Mouse (Mus musculus): ENCODE results near the gene Vps25. TPM values are rescaled to one million over a fixed set of nuclear protein-coding genes. Genes with fewer than 3 reads are reported as not detected.

Vps25 gene
- 42.7 to 62.9 TPM (median 53.8 TPM) in 3 replicates for total RNA-seq (2017)

- peak; percentile 99 for ATAC-seq (replicated peaks; ENCODE audit: insufficient number of reproducible peaks, low FRiP score, low TSS enrichment, poor library complexity, severe bottlenecking)
These were observed at the start of gene Vps25 for GRCm38 (mm10) chr11:101253613-101254389. Vps25 (plus strand) TSS chr11:101253707.

DNA sequence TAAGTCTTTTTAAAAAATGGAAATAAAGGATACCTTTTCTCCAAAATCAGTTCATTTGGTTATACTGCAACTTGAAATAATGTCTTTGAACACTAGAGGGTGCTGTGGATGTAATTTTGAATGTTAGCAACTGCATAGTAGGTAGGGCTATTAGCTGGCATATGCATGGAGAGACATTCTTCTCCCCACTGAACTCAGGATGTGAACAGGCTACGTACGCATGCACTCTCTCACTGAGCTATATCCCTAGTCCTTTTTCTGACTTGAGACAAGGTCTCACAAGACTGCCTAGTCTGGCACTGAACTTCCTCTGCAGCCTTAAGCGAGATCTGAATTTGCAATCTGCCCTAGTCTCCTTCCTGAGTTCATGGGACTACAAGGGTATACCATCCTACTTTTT is 41.5 kb upstream of the Vps25 start:
- peak; percentile 87 for ATAC-seq (replicated peaks; ENCODE audit: insufficient number of reproducible peaks, low FRiP score, low TSS enrichment, poor library complexity, severe bottlenecking)

GRCm38 (mm10) chr11:101216936-101217335 is 36.6 kb upstream of the Vps25 start:
- ATAC-seq (replicated peaks; ENCODE audit: insufficient number of reproducible peaks, low FRiP score, low TSS enrichment, poor library complexity, severe bottlenecking), result no peak

- no peak for ATAC-seq (replicated peaks; ENCODE audit: insufficient number of reproducible peaks, low FRiP score, low TSS enrichment, poor library complexity, severe bottlenecking)
These were observed 35.0 kb upstream of the Vps25 start for GRCm38 (mm10) chr11:101218436-101219055.

DNA sequence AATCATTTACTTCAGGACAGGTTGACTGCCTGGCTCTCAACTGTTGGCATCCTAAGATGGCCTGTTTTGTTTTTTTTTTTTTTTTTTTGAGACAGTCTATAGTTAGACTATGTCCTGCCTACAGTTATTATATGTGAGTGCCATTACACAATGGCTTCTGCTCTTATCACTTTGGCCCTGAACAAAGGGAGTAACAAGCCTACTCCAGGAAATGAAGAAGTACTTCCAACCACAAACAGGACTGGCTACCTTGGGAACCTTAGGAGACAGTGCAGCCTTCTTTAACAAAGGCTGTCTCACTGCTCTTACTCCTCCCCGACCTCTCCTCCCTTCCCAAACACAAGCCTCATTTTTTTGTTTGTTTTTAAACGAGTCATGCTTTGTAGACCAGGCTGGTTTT is 32.7 kb upstream of the Vps25 start:
- no peak for ATAC-seq (replicated peaks; ENCODE audit: insufficient number of reproducible peaks, low FRiP score, low TSS enrichment, poor library complexity, severe bottlenecking)

- no peak for ATAC-seq (replicated peaks; ENCODE audit: insufficient number of reproducible peaks, low FRiP score, low TSS enrichment, poor library complexity, severe bottlenecking)
These were observed 32.1 kb upstream of the Vps25 start for GRCm38 (mm10) chr11:101221306-101221986.

DNA sequence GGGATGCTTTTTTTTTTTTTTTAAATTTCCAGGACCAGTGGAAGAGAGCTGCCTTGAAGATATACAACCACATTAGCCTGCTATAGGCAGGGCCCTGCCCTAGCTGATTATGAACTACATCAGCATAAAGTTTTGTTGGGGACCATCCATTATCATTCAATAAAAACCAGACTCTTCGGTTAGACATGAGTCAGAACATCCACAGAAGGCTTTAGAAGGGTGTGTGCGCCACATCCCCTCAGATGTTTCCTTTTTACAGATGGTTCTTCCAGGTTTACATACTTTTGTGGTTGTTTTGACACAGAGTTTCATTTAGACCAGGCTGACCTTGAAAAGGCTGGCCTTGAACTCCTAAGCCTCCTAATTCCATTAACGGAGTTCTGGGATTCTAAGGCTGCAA is 29.2 kb upstream of the Vps25 start:
- ATAC-seq (replicated peaks; ENCODE audit: insufficient number of reproducible peaks, low FRiP score, low TSS enrichment, poor library complexity, severe bottlenecking), result no peak

- peak; percentile 23; the same call in 1 of the 2 replicates for ATAC-seq (replicated peaks; ENCODE audit: insufficient number of reproducible peaks, low FRiP score, low TSS enrichment, poor library complexity, severe bottlenecking)
These were observed 28.0 kb upstream of the Vps25 start for GRCm38 (mm10) chr11:101225331-101226064.

GRCm38 (mm10) chr11:101226065-101226701 is 27.3 kb upstream of the Vps25 start, which contains the start of gene Ezh1:
Ezh1 (minus strand) TSS chr11:101226463.
- peak; percentile 97 for ATAC-seq (replicated peaks; ENCODE audit: insufficient number of reproducible peaks, low FRiP score, low TSS enrichment, poor library complexity, severe bottlenecking)

DNA sequence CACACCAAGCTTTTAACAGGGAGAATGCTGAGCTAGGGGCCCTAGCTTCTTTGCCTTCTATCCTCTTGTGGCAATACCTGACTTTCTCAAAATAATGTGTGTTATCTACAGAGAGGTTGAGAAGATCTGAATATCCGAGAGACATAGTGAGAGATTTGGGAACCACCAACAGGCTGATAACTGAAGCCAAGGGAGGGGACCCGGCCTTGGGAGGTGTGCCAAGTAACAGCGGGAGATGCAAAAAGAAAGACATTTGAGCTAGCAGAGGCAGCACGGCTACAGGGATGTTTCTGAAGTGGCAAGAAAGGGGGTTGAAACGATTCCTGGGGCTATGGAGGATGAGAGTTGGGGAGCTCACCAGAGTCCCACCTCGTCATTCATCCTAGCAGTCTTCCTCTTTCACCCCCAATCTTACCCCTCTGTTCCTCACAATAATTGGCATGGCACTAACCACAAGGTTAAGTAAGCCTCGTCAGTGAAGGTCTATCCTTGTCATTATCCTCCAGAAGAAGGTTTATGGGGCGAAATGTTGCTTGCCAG is 24.1 kb upstream of the Vps25 start:
- no peak for ATAC-seq (replicated peaks; ENCODE audit: insufficient number of reproducible peaks, low FRiP score, low TSS enrichment, poor library complexity, severe bottlenecking)

DNA sequence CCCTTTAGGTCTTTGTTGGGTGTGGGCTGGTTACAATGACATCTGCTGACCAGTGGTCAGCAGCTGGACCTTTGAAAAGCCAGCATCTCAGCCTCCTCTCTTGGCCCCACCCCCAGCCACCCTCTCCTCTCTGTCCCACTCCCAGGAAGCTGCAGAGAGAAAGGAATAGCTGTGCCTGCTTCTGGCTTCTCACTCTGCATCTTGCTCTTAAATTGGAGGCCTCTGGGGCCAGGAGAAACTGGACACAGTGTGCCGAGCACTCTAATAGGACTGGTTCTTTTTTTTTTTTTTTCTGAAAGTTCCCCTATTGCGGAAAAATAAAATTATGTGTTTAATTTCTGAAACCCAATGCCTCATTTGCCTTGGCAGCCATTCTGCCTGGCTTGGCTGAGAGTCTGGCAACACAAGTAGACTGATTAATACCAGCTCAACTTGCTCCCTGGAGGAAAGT is 23.4 kb upstream of the Vps25 start:
- no peak for ATAC-seq (replicated peaks; ENCODE audit: insufficient number of reproducible peaks, low FRiP score, low TSS enrichment, poor library complexity, severe bottlenecking)

GRCm38 (mm10) chr11:101230526-101230925 is 23.0 kb upstream of the Vps25 start:
- no peak for ATAC-seq (replicated peaks; ENCODE audit: insufficient number of reproducible peaks, low FRiP score, low TSS enrichment, poor library complexity, severe bottlenecking)

GRCm38 (mm10) chr11:101230991-101231871 is 22.3 kb upstream of the Vps25 start:
- no peak for ATAC-seq (replicated peaks; ENCODE audit: insufficient number of reproducible peaks, low FRiP score, low TSS enrichment, poor library complexity, severe bottlenecking)

GRCm38 (mm10) chr11:101232010-101232839 is 21.3 kb upstream of the Vps25 start:
- no peak for ATAC-seq (replicated peaks; ENCODE audit: insufficient number of reproducible peaks, low FRiP score, low TSS enrichment, poor library complexity, severe bottlenecking)

- no peak for ATAC-seq (replicated peaks; ENCODE audit: insufficient number of reproducible peaks, low FRiP score, low TSS enrichment, poor library complexity, severe bottlenecking)
These were observed 20.3 kb upstream of the Vps25 start for GRCm38 (mm10) chr11:101233240-101233639.

DNA sequence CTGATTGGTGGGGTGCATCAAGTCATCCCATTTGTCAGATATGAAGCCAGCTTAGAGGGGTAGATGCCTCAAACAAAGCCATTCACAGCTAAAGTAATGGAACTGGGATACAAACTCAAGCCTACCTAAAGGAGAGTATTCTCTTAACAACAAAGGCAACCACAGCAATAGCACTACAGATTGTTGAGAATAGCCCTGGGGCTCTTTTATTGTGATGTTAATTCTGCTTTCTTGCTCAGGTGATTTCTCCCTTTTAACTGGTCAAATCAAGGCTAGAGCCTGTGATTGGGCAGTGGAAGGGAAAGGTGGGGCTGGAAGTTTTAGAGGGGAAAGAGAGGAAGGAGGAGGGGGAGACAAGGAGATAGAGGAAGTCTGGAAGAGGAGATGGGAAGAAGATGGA is 19.4 kb upstream of the Vps25 start:
- ATAC-seq (replicated peaks; ENCODE audit: insufficient number of reproducible peaks, low FRiP score, low TSS enrichment, poor library complexity, severe bottlenecking), result no peak

DNA sequence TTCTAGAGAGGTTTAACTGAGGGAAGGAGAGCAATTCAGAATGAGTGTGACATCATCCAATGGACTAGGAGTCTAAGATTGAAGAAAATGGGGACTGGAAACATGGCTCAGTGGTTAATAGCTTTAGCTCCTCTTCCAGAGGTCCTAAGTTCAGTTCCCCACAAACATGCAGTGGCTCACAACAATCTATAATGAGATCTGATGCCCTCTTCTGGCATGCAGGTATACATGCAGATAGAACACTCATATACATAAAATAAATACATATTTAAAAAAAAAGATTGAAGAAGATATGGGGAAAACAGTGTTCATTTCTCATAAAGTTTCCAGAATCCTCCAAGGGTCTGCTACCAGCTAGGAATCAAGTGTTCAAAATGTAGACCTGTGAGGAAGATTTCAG is 18.1 kb upstream of the Vps25 start:
- ATAC-seq (replicated peaks; ENCODE audit: insufficient number of reproducible peaks, low FRiP score, low TSS enrichment, poor library complexity, severe bottlenecking), result no peak

Measured in monocyte, adult 5-6 weeks (primary cell).